13 mouse cellular contexts compared by ENCODE assay signal in the genomic region with DNA sequence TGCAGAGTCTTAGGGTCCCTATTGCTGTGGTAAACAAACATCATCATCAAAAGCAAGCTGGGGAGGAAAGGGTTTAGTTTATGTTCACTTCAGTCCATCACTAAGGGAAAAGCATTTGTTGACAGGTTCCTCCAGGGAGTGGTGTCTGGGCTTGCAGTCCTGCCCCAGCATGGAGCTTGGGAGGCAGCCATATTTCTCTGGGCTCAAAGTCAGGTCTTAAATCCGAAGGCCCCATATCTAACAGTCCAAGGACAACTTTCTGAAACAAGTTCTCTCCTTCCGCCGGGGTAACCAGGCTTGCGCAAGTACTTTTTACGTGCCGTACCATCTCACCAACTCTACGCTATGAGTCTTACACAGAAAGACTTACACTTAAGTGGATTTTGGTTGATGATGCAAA.
DNase-seq lines count a peak whose midpoint lies in the region; ATAC-seq lines count a peak whose summit lies in the region.
"Had no signal": no experiment of that assay in that cellular context is flagged by ENCODE, and none has a peak within 500 bp of the region (broad histone marks: within the 10 kb centered on the region; RNA-seq: fewer than 3 reads in every experiment).

No protein-coding gene starts in this region.

- H3K9me3 ChIP-seq in kidney, embryonic 15.5 days (replicated peaks), result no peaks in the 10 kb centered on the region

- intact Hi-C loops in heart, postnatal 10 days (cut with DNase I), result no loop called here

- WGBS in kidney, embryonic 15.5 days, result 92% methylated on average over 7 of the region's 7 CpGs

- no peaks in the 10 kb centered on the region for H3K36me3 ChIP-seq in kidney, embryonic 15.5 days

- peak; percentile 68 for DNase-seq in adrenal gland, postnatal 10 days
- no peak for DNase-seq in adrenal gland, postnatal 4 days (ENCODE audit: low spot score in 2 of 2)
- peak; percentile 21 for DNase-seq in kidney, postnatal 10 days
- peak; percentile 59 to 73 for DNase-seq in adrenal gland, postnatal 36 days
- DNase-seq in heart, postnatal 10 days, result peak; percentile 75 to 78
- DNase-seq in frontal cortex, postnatal 14 days (ENCODE audit: low spot score in 2 of 2), result no peak
- DNase-seq in right cerebral cortex, adult 18-20 months, result no peak
- DNase-seq: liver; lung, adult 2 months; thymus, postnatal 36 days had no signal

- H3K27me3 ChIP-seq in kidney, embryonic 15.5 days, result no peaks in the 10 kb centered on the region

- ATAC-seq in kidney, embryonic 15.5 days (replicated peaks; ENCODE audit: low FRiP score), result no peak
- ATAC-seq: hindbrain, postnatal 0 days; Patski had no signal

- no peak overlapping the region for H3K4me2 ChIP-seq in kidney, embryonic 15.5 days

- H3K4me3 ChIP-seq in kidney, embryonic 15.5 days (replicated peaks), result no peak overlapping the region

- no peaks in the 10 kb centered on the region for H3K4me1 ChIP-seq in kidney, embryonic 15.5 days

- no peak overlapping the region for H3K27ac ChIP-seq in kidney, embryonic 15.5 days
- H3K27ac ChIP-seq: hindbrain, postnatal 0 days had no signal

- no peak overlapping the region for H3K9ac ChIP-seq in kidney, embryonic 15.5 days

Comparison
In these comparisons a context has a peak if more than half of its experiments do, and no peak if none do; other contexts are left out.
1. DNase-seq: peak in adrenal gland, postnatal 10 days (single experiment), kidney, postnatal 10 days (single experiment), adrenal gland, postnatal 36 days (2 of 2) and heart, postnatal 10 days (2 of 2); none in adrenal gland, postnatal 4 days (0 of 2), frontal cortex, postnatal 14 days (0 of 2) and right cerebral cortex, adult 18-20 months (single experiment).